Mouse (Mus musculus) embryonic facial prominence, embryonic 11.5 days (tissue): Measurements from ENCODE around the gene Hmbs. TPM values are rescaled to one million over a fixed set of nuclear protein-coding genes. Genes with fewer than 3 reads are reported as not detected.
"Not testable (repeated sequence)": the region's sequence is repeated elsewhere in the genome, so short reads cannot be mapped to it uniquely, and the experiment has no call there.

ENCODE experiments used
- ATAC-seq: fragments of 200-750 bp; cut with Nextera tagmentation; replicated peaks from 2 replicates; pipeline ENCODE4 v1.8.0; 2017; ENCODE audit warnings: low read depth; ENCODE audit not compliant: insufficient number of reproducible peaks, low FRiP score, low TSS enrichment
- DNase-seq: peaks from one replicate; pipeline ENCODE4 v3.0.0-alpha.2; 2015; ENCODE audit warnings: low spot score
- H3K27ac ChIP-seq: fragments of 300-500 bp; sonication (generic); replicated peaks from 2 replicates; pipeline ENCODE4 v1.5.1; 2014; ENCODE audit warnings: mild to moderate bottlenecking, low read depth, low read length, control low read depth
- H3K27me3 ChIP-seq: fragments of 300-500 bp; sonication (generic); 2 replicates; pipeline ENCODE4 v1.6.1; 2014; ENCODE audit warnings: mild to moderate bottlenecking, low read length, moderate library complexity, mixed read lengths; ENCODE audit not compliant: control insufficient read depth, insufficient read depth
- H3K36me3 ChIP-seq: fragments of 300-500 bp; sonication (generic); replicated peaks from 2 replicates; pipeline ENCODE4 v1.6.1; 2014; ENCODE audit warnings: low read depth, mild to moderate bottlenecking, low read length, moderate library complexity, mixed read lengths; ENCODE audit not compliant: control insufficient read depth, insufficient read depth
- H3K4me1 ChIP-seq: fragments of 300-500 bp; sonication (generic); 2 replicates; pipeline ENCODE4 v1.6.1; 2014; ENCODE audit warnings: low read length, mixed read lengths; ENCODE audit not compliant: control insufficient read depth, insufficient read depth
- H3K4me2 ChIP-seq: fragments of 300-500 bp; sonication (generic); 2 replicates; pipeline ENCODE4 v1.6.1; 2014; ENCODE audit warnings: low read depth, mild to moderate bottlenecking, control low read depth, low read length, moderate library complexity
- H3K4me3 ChIP-seq: fragments of 300-500 bp; sonication (generic); 2 replicates; pipeline ENCODE4 v1.5.1; 2014; ENCODE audit warnings: low read depth, low read length, control low read depth
- H3K9ac ChIP-seq: fragments of 300-500 bp; sonication (generic); replicated peaks from 2 replicates; pipeline ENCODE4 v1.6.1; 2014; ENCODE audit warnings: mild to moderate bottlenecking, control low read depth, low read length
- H3K9me3 ChIP-seq: fragments of 300-500 bp; sonication (generic); replicated peaks from 2 replicates; pipeline ENCODE4 v1.6.1; 2016; ENCODE audit warnings: mild to moderate bottlenecking, low read length, inconsistent platforms, mixed read lengths; ENCODE audit not compliant: control insufficient read depth
- WGBS: fragments of 180-500 bp; shearing (Covaris S2); extraction: QIAGEN DNeasy Blood & Tissue Kit; methylation state at CpG from one replicate; pipeline ENCODE4 v1.1.7; 2014; 5-methylcytosine and 5-hydroxymethylcytosine counted together
- polyA plus RNA-seq: library from polyadenylated mRNA; unstranded; fragments of >200 nt; fragmentation: Nextera tagmentation; extraction: Ambion mirVana; gene quantifications from 2 replicates; pipeline ENCODE4 v1.2.1, GENCODE M21; 2014

Hmbs gene
- polyA plus RNA-seq, 1 experiment from 2014 or later = 152 TPM

DNA sequence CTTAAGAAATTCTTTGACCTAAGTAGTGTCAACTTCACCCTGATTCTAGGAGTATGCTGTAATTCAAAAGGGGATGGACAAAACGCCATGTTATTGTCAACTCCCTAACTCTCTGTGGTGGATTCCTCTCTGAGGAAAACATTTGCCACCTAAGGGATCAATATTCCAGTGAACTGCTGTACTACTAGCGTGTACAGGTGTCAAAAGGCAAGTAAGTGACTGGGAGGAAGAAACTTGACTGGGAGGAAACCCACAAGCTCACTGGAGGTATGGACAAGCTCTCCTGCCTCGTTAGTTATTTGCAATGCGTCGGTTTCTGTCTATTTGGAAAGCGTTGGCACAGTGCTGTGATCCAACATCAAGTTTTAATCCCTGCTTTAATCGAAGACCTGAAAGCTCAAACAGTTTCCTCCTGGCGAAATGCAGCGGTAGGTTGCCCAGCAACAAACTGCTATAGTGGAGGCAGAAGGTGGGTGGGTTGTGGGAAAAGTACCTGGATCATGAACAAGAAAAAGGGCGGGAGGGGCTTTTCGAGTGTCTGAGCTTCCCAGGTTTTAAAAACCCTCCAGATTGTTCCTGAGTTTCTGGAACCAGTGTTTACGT, 18.2 kb downstream of the Hmbs start, which contains the start of gene Dpagt1:
Gene Dpagt1, plus strand, starts transcription at position 252 of the 603 bp plus-strand sequence.
- 5% methylated on average over 12 of the region's 12 CpGs for WGBS
- DNase-seq = no peak

DNA sequence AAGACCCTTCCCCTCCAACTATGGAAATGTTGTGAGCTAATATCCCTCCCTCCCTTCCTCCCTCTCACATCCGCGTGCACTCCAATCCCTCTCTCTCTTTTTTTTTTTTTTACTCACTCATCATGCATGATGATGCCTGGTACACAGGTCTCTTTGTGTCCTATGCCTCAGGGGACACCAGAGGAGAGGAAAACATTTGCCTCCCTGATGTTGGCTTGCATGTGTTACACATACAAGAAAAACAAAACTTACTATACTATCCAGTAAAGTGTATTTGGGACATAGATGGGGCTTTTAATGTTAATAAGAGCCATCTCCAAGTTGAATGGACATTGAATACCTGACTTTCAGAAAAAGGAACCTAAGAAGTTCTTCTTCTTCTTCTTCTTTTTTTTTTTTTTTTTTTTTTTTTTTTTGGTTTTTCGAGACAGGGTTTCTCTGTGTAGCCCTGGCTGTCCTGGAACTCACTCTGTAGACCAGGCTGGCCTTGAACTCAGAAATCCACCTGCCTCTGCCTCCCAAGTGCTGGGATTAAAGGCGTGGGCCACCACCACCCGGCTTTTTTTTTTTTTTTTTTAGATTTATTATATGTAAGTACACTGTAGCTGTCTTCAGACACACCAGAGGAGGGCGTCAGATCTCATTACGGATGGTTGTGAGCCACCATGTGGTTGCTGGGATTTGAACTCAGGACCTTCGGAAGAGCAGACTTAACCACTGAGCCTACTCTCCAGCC, 18.8 kb downstream of the Hmbs start:
- WGBS = 50% methylated on average over 7 of the region's 8 CpGs
- H3K9ac ChIP-seq = peak overlapping the region; percentile 90; the same call in 1 of the 2 replicates
- H3K27me3 ChIP-seq, H3K4me2 ChIP-seq, DNase-seq, H3K4me1 ChIP-seq, ATAC-seq, H3K27ac ChIP-seq, H3K9me3 ChIP-seq, H3K36me3 ChIP-seq: not testable (repeated sequence)
- H3K4me3 ChIP-seq = peak overlapping the region; percentile 70; the same call in 1 of the 2 replicates

More for the DNA sequence above, 18.2 kb downstream of the Hmbs start, which contains the start of gene Dpagt1:
- H3K27me3 ChIP-seq = no peaks in the 10 kb centered on the region
- no peak for ATAC-seq
- H3K27ac ChIP-seq = peak within 1 kb of the TSS; percentile 84
- H3K4me1 ChIP-seq = no peaks in the 10 kb centered on the region; the same call in 1 of the 2 replicates
- peak within 1 kb of the TSS; percentile 70 for H3K4me3 ChIP-seq
- peaks cover 4% of the 10 kb centered on the region; the same call in 1 of the 2 replicates for H3K36me3 ChIP-seq
- H3K4me2 ChIP-seq = peak within 1 kb of the TSS; percentile 76
- no peaks in the 10 kb centered on the region for H3K9me3 ChIP-seq
- H3K9ac ChIP-seq = peak within 1 kb of the TSS; percentile 90

DNA sequence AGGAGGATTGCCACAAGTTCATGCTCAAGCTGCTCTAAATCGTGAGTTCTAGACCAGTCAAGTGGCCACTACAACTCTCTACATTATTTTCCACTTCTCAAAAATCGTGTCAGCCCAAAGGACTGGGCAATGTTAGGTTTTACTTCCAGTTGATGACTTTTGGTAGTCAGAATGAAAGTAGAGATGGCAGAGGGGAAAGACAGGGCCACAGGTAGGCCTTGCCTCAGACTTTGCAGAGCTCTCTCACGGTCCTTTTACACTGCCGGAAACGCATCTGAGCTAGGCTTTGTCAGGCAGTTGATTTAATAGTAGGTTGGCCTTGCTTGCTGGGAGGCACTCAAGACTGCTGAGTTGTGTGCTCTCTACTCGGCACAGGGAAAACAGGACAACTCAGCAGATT, 19.9 kb downstream of the Hmbs start:
- no peaks in the 10 kb centered on the region for H3K27me3 ChIP-seq
- H3K9me3 ChIP-seq = no peaks in the 10 kb centered on the region
- no peak for DNase-seq
- no peak overlapping the region for H3K4me2 ChIP-seq
- no peak overlapping the region for H3K27ac ChIP-seq
- H3K9ac ChIP-seq = no peak overlapping the region
- ATAC-seq = no peak
- H3K36me3 ChIP-seq = peaks cover 4% of the 10 kb centered on the region; the same call in 1 of the 2 replicates
- WGBS = 79% methylated on average over 6 of the region's 6 CpGs
- H3K4me1 ChIP-seq = no peaks in the 10 kb centered on the region; the same call in 1 of the 2 replicates
- no peak overlapping the region for H3K4me3 ChIP-seq

DNA sequence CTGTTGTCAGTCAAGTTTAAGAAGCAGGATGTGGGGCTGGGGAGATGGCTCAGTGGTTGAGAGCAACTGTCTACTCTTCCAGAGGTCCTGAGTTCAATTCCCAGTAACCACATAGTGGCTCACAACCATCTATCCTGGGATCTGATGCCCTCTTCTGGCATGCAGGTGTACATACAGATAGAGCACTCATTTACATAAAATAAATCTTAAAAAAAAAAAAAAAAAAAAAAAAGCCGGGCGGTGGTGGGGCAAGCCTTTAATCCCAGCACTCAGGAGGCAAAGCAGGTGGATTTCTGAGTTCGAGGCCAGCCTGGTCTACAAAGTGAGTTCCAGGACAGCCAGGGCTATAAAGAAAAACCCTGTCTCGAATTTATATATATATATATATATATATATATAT, 20.4 kb downstream of the Hmbs start:
- WGBS = 65% methylated on average over 4 of the region's 4 CpGs
- not testable (repeated sequence) for ATAC-seq, H3K27ac ChIP-seq

DNA sequence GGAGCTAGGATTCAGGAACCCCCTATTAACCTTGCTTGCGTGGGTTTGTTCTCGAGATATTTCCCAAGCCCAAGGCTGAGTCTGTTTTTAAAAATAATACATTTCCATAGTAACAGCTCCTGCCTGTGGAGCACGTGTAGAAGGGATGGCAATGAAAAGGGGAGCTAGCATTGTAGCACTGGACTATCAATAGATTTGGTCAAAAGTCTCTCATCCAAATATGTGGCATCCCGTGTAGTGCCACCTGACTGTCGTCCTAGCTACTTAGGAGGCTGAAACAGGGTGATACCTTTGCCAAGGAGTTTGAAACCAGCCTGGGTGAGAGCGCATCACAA, 23.3 kb downstream of the Hmbs start:
- no peak for DNase-seq
- Histone ChIP-seq H3K27me3 (no peaks in the 10 kb centered on the region), H3K4me1 (peaks cover 4% of the 10 kb centered on the region), H3K4me3 (peak overlapping the region; percentile 78), H3K36me3 (no peaks in the 10 kb centered on the region; the same call in 1 of the 2 replicates), H3K9me3 (no peaks in the 10 kb centered on the region), H3K27ac (no peak overlapping the region), H3K9ac (peak overlapping the region; percentile 77), H3K4me2 (peak overlapping the region; percentile 94)
- WGBS = 28% methylated on average over 6 of the region's 6 CpGs
- ATAC-seq = no peak

More for the DNA sequence above, 20.4 kb downstream of the Hmbs start:
- not testable (repeated sequence) for H3K9me3 ChIP-seq, H3K4me1 ChIP-seq, DNase-seq, H3K9ac ChIP-seq, H3K36me3 ChIP-seq, H3K4me2 ChIP-seq, H3K4me3 ChIP-seq, H3K27me3 ChIP-seq

DNA sequence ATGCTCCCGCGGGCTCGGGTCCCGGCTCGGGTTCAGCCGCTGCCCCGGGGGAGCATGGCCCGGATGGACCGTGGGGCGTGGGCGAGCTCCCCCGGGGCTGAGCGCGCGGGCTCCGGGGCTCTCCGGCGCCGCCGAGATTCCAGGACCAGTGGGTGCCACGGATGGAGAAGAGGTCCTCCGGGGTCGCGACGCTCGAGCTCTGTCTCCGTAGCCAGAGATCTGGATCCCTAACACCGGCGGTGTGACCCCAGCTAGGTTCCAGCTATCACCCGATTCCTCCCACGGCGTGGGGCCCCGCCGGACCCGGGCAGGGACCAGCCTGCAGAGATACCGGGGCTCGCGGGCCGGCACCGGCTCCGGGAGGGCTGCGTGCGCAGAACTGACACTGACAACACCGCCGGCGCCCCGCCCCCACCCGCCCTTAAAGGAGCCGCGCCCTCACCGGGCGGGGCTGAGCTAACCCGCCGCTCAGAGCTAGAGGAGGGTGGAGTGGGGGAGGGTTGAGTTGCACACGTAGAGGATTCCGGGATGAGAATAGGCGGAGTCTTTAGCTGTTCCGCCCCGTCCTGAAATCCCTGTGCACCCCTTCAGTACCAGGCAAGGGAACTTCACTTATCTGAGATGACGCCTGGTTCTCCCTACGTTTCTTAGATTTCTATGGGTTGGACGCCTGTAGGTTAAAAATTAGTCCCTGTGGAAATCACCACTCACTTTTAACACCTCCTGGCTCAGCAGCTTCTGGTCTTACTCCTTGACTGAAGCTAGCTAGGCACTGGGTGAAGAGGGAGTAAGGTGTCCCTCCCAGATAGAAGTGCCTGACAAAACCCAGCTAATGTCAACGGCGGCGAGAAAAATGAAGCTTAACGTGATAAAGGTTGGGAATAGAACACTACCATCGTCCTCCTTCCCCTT, 23.9 kb downstream of the Hmbs start, which contains the start of gene C2cd2l:
Gene C2cd2l, minus strand, starts transcription at position 399 of the 912 bp plus-strand sequence.
- no peaks in the 10 kb centered on the region; the same call in none of the 2 replicates for H3K36me3 ChIP-seq
- ATAC-seq (peak; percentile 96), DNase-seq (peak; percentile 98)
- under 1% methylated on average over 66 of the region's 67 CpGs for WGBS
- peak within 1 kb of the TSS; percentile 77 for H3K9ac ChIP-seq
- peak within 1 kb of the TSS; percentile 78 for H3K4me3 ChIP-seq
- no peaks in the 10 kb centered on the region for H3K9me3 ChIP-seq
- H3K27me3 ChIP-seq = no peaks in the 10 kb centered on the region
- H3K27ac ChIP-seq = no peak within 1 kb of the TSS
- H3K4me1 ChIP-seq = peaks cover 4% of the 10 kb centered on the region
- H3K4me2 ChIP-seq = peak within 1 kb of the TSS; percentile 94

DNA sequence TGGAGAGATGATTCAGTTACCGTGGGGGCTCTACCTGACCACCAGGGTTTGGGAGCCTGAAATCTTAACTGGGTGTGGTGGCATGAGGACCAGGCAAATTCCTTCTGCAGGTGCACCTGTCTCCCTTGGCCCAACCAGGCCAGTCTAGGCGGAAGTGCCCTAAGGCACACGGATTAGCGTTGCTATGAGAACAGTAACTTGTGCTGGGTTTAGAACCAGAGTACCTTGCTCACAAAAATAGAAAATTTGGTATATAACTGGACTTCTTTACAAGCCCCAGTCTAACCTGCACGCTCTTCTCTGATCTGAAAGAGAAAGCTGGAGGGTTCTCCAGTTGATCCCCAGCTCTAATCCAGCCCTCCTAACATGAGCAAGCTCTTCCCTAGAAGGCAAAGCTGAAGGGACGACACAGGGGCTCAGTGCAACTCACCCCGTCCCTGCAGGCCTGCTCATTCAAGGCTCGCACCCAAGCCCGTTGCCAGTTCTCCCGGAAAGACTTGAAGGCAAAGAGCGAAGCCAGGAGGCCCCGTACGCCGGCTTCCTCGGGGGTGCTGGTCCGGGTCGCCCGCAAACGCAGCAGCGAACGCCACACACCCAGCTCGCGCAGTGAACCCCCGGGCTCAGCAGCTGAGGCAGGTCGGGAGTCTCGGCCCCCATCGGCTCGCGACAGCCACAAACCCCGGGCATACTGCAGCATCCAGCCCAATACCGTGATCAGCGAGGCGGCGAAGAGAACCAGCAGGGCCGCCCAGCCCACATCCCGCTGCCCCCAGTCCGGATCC, 24.7 kb downstream of the Hmbs start:
- no peaks in the 10 kb centered on the region for H3K9me3 ChIP-seq
- 3% methylated on average over 37 of the region's 37 CpGs for WGBS
- H3K4me3 ChIP-seq = peak overlapping the region; percentile 78
- peak overlapping the region; percentile 94 for H3K4me2 ChIP-seq
- DNase-seq (peak; percentile 21), ATAC-seq (no peak)
- H3K9ac ChIP-seq = peak overlapping the region; percentile 77
- peaks cover 4% of the 10 kb centered on the region for H3K4me1 ChIP-seq
- no peaks in the 10 kb centered on the region; the same call in none of the 2 replicates for H3K36me3 ChIP-seq
- no peaks in the 10 kb centered on the region for H3K27me3 ChIP-seq
- H3K27ac ChIP-seq = no peak overlapping the region
